Mouse (Mus musculus) lung, embryonic 16.5 days (tissue): ENCODE results near the gene Kif4. TPM values are rescaled to one million over a fixed set of nuclear protein-coding genes. Genes with fewer than 3 reads are reported as not detected.
A peak's percentile ranks its signal among the peaks of the same experiment; 100 is the strongest.

Experiments
- ATAC-seq: fragments of 200-750 bp; cut with Nextera tagmentation; 2 replicates; pipeline ENCODE4 v1.8.0; 2017; ENCODE audit warnings: low read depth, mild to moderate bottlenecking, moderate library complexity
- H3K27ac ChIP-seq: fragments of 300-500 bp; sonication (generic); 2 replicates; pipeline ENCODE4 v1.5.1; 2014; ENCODE audit warnings: mild to moderate bottlenecking, control low read depth, low read length
- H3K27me3 ChIP-seq: fragments of 300-500 bp; sonication (generic); 2 replicates; pipeline ENCODE4 v1.6.1; 2014; ENCODE audit warnings: low read depth, low read length, mixed read lengths; ENCODE audit not compliant: control insufficient read depth, insufficient read depth
- H3K36me3 ChIP-seq: fragments of 300-500 bp; sonication (generic); 2 replicates; pipeline ENCODE4 v1.6.1; 2014; ENCODE audit warnings: low read length; ENCODE audit not compliant: control insufficient read depth, insufficient read depth
- H3K4me1 ChIP-seq: fragments of 300-500 bp; sonication (generic); replicated peaks from 2 replicates; pipeline ENCODE4 v1.6.1; 2014; ENCODE audit warnings: low read length, mixed read lengths; ENCODE audit not compliant: control insufficient read depth, insufficient read depth
- H3K4me2 ChIP-seq: fragments of 300-500 bp; sonication (generic); 2 replicates; pipeline ENCODE4 v1.6.1; 2014; ENCODE audit warnings: low read depth, low read length, control low read depth
- H3K4me3 ChIP-seq: fragments of 300-500 bp; sonication (generic); 2 replicates; pipeline ENCODE4 v1.5.1; 2014; ENCODE audit warnings: mild to moderate bottlenecking, low read length, control low read depth
- H3K9ac ChIP-seq: fragments of 300-500 bp; sonication (generic); 2 replicates; pipeline ENCODE4 v1.6.1; 2014; ENCODE audit warnings: low read length, control low read depth
- H3K9me3 ChIP-seq: fragments of 300-500 bp; sonication (generic); 2 replicates; pipeline ENCODE4 v1.6.1; 2016; ENCODE audit warnings: low read length; ENCODE audit not compliant: control insufficient read depth
- WGBS: fragments of 180-500 bp; shearing (Covaris S2); extraction: QIAGEN DNeasy Blood & Tissue Kit; methylation state at CpG from one replicate; pipeline ENCODE4 v1.1.7; 2014; 5-methylcytosine and 5-hydroxymethylcytosine counted together
- polyA plus RNA-seq: library from polyadenylated mRNA; unstranded; fragments of >200 nt; fragmentation: Nextera tagmentation; extraction: Ambion mirVana; gene quantifications from 2 replicates; pipeline ENCODE4 v1.2.1, GENCODE M21; 2015

The Kif4 gene
- polyA plus RNA-seq, 1 experiment from 2014 or later, result 33.5 TPM

DNA sequence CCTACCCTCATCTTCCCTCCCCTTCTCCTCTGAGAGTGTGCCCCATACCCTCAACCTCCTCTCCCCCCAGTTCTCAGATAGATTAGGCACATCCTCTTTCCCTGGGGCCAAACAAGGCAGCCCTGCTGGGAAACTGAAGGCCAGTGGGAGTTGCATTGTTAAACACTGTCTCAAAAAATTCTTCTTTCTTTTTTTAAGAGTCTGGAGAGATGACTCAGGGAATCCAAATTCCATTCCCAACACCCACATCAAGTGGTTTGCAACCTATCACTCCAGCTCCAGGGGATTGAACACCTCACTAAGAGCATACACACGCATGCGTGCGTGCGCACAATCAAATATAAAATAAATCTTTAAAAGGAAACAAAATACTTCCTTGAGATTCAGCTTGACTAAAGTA, 71.2 kb downstream of the Kif4 start:
- no peak overlapping the region for H3K4me2 ChIP-seq
- no peak for ATAC-seq
- 0 out of 2 replicates have a peak, but pooled peaks cover 2% of the 10 kb centered on the region for H3K27me3 ChIP-seq
- no peak overlapping the region for H3K9ac ChIP-seq
- no peak overlapping the region for H3K27ac ChIP-seq
- H3K36me3 ChIP-seq, result 0 out of 2 replicates have a peak, but pooled peaks cover 2% of the 10 kb centered on the region
- 95% methylated on average over 4 of the region's 4 CpGs for WGBS
- H3K9me3 ChIP-seq, result no peaks in the 10 kb centered on the region
- H3K4me1 ChIP-seq, result no peaks in the 10 kb centered on the region
- no peak overlapping the region for H3K4me3 ChIP-seq

DNA sequence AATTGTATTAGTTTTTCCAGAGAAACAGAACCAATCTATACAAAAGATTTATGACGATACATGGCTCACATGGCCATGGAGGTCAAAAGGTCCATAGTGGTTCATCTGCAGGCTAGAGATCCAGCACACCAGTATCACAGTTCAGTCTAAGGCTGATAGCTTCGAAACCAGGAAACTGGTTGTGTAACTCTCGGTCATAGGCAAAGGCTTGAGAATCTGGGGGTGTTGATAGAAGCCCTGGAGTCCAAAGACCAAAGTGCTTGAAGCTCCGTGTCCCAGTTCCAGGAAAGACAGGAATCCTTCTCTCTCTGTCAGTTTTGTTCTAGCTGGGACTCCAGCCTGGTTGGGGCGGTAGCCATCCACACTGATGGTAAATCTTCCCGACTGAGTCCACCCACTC, 82.5 kb downstream of the Kif4 start:
- no peak overlapping the region for H3K4me2 ChIP-seq
- no peak overlapping the region for H3K27ac ChIP-seq
- no peak overlapping the region for H3K4me3 ChIP-seq
- 91% methylated on average over 6 of the region's 6 CpGs for whole genome bisulfite sequencing
- no peak overlapping the region for H3K9ac ChIP-seq
- no peaks in the 10 kb centered on the region for H3K4me1 ChIP-seq
- H3K36me3 ChIP-seq, result peaks cover 9% of the 10 kb centered on the region
- no peaks in the 10 kb centered on the region for H3K9me3 ChIP-seq
- H3K27me3 ChIP-seq, result no peaks in the 10 kb centered on the region
- no peak for ATAC-seq

DNA sequence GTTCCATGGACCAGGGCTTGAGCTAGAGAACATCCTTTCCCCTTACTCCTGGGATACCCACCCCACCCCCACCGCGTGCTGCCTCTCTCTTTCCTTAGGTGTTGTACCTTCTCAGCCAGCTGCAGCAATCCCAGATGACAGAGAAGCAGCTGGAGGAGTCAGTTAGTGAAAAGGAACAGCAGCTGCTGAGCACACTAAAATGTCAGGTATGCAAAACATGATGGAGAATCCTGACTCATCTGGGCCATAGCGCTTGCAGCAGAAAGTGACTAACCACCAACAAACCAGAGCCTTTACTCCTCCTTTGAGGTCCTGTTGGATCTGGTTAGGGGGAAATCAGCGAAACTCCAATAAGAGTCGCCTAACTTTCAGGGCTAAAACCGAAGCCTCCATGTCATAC, 90.6 kb downstream of the Kif4 start:
- H3K4me2 ChIP-seq, result no peak overlapping the region
- H3K4me1 ChIP-seq, result no peaks in the 10 kb centered on the region
- 89% methylated on average over 6 of the region's 6 CpGs for WGBS
- H3K4me3 ChIP-seq, result no peak overlapping the region
- H3K27ac ChIP-seq, result no peak overlapping the region
- H3K27me3 ChIP-seq, result no peaks in the 10 kb centered on the region
- H3K36me3 ChIP-seq, result peaks cover 17% of the 10 kb centered on the region
- H3K9ac ChIP-seq, result no peak overlapping the region
- ATAC-seq, result no peak
- no peaks in the 10 kb centered on the region for H3K9me3 ChIP-seq

DNA sequence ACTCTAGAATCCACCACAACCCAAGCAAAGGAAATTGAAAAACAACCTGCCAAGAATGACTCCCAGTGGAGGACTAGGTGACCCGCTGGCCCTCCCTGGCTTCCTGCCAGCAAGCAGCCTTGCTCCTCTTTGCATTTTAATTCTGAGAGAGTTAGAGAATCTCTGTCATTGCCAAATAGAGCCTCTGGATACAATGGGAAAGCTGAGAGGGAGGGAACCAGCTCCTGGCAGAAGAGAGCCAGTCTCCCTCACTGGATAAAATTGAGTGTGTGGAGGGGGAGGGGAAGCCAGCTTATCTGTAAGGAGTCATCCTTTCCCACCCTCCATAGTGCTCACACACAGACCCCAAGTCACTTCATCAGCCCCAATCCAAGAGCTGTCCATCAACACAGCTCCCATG, 103.4 kb downstream of the Kif4 start:
- Histone ChIP-seq H3K4me2 (no peak overlapping the region), H3K27me3 (peaks cover 2% of the 10 kb centered on the region; the same call in 1 of the 2 replicates), H3K4me1 (no peaks in the 10 kb centered on the region), H3K27ac (no peak overlapping the region), H3K36me3 (peaks cover 4% of the 10 kb centered on the region), H3K4me3 (no peak overlapping the region), H3K9me3 (no peaks in the 10 kb centered on the region), H3K9ac (no peak overlapping the region)
- 26% methylated on average over 1 of the region's 1 CpGs for WGBS
- ATAC-seq, result 0 out of 2 replicates have a peak, but pooled peaks have one; percentile 26

DNA sequence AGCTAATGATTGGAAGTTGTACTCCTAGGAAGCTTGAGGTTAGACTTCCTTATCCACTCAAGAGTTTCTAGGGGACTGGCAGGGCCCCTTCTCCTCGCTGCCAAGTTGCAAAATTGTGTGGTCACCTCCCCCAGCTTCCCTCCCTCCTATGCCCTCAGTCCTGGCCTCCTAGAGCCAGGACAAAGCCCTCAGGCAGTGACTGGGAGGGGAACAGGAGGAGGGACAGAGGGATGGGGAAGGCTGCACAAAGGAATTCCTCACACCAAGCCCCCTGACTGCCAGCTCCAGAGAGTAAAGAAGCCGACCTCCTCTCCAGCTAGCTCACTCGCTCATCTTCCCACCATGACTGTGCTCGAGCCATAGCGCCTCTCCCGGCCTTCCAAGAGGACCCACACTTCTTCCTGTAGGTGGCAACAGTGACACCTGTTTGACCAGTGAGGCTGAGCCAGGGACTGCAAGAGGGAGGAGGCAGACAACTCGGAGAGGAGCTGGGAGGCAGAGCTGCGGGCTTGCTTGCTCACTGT, 104.2 kb downstream of the Kif4 start, which contains the start of gene Gdpd2:
Gene Gdpd2, plus strand, starts transcription at position 209 of the 524 bp plus-strand sequence.
- Histone ChIP-seq H3K9me3 (no peaks in the 10 kb centered on the region), H3K36me3 (peaks cover 4% of the 10 kb centered on the region), H3K27me3 (peaks cover 4% of the 10 kb centered on the region), H3K4me1 (no peaks in the 10 kb centered on the region), H3K4me3 (0 out of 2 replicates have a peak within 1 kb of the TSS, but pooled peaks have one; percentile 3), H3K9ac (no peak within 1 kb of the TSS), H3K27ac (no peak within 1 kb of the TSS), H3K4me2 (0 out of 2 replicates have a peak within 1 kb of the TSS, but pooled peaks have one; percentile 22)
- WGBS, result 16% methylated on average over 8 of the region's 8 CpGs
- ATAC-seq, result peak; percentile 56

DNA sequence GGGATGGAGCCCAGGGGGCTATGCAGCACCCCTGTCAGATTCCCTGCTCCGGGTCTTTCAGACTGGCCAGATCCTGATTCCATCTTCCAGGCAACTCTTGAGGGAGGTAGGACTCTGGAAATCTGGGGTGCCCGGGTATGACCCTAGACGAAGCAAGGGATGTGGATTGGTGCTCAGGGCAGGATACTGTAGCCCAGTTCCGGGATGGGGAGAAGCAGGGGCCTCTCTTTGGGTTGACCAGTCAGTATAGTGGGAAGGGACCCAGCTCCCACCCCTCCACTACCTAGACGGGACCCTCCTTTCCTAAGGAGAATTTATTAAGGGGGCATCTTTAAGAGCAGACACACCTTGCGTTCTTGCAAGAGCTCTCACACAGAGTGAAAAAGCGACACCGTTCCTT, 104.7 kb downstream of the Kif4 start:
- peaks cover 4% of the 10 kb centered on the region for H3K36me3 ChIP-seq
- 32% methylated on average over 8 of the region's 8 CpGs for WGBS
- no peak; the same call in 1 of the 2 replicates for ATAC-seq
- 0 out of 2 replicates have a peak overlapping the region, but pooled peaks have one; percentile 3 for H3K4me3 ChIP-seq
- 0 out of 2 replicates have a peak overlapping the region, but pooled peaks have one; percentile 22 for H3K4me2 ChIP-seq
- H3K27me3 ChIP-seq, result peaks cover 5% of the 10 kb centered on the region
- H3K27ac ChIP-seq, result no peak overlapping the region
- no peaks in the 10 kb centered on the region for H3K9me3 ChIP-seq
- H3K4me1 ChIP-seq, result no peaks in the 10 kb centered on the region
- no peak overlapping the region for H3K9ac ChIP-seq

DNA sequence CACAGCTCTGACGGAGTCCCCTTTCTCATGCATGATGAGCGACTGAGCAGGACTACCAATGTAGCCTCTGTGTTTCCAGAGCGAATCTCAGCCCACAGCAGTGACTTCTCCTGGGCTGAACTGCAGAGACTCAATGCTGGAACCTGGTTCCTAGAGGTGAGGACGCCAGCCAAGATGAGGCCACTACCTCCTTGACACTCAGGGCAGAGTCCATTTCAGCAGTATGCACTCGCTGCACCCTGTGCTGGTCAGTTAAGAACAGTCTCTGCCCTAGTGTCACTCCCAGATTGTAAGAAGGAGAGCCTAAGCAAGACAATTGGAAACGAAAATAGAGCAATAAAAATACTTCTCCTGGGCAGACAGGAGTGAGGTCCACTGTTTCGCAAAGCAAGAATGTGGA, 108.8 kb downstream of the Kif4 start:
- Histone ChIP-seq H3K36me3 (no peaks in the 10 kb centered on the region), H3K9me3 (no peaks in the 10 kb centered on the region), H3K27ac (no peak overlapping the region), H3K9ac (no peak overlapping the region), H3K4me1 (no peaks in the 10 kb centered on the region), H3K4me3 (no peak overlapping the region), H3K27me3 (peaks cover 9% of the 10 kb centered on the region), H3K4me2 (no peak overlapping the region)
- 58% methylated on average over 7 of the region's 7 CpGs for WGBS
- ATAC-seq, result no peak

DNA sequence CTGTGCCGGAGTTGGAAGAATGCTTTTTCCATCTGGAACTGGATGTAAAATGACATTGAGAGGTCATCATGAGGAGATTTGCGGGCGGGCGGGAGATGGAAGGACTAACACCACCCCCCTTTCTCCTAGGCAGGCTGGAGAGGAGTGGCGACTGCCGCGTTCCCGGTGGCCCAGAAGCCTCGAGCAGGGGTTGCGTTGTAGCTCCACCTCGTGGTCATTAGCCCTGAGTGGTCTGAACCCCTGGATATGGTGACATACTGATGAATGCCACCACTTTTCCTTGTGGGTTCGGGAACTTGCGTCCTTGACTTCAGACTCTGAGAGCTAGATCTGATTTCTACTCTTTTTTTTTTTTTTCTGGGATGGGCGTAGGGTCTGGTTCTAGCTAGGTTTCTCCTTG, 113.4 kb downstream of the Kif4 start:
- no peak overlapping the region for H3K9ac ChIP-seq
- H3K27me3 ChIP-seq, result peaks cover 7% of the 10 kb centered on the region
- no peaks in the 10 kb centered on the region for H3K9me3 ChIP-seq
- H3K4me3 ChIP-seq, result peak overlapping the region; percentile 28
- no peaks in the 10 kb centered on the region for H3K36me3 ChIP-seq
- ATAC-seq, result peak; percentile 71
- H3K27ac ChIP-seq, result no peak overlapping the region
- no peaks in the 10 kb centered on the region for H3K4me1 ChIP-seq
- 21% methylated on average over 14 of the region's 14 CpGs for WGBS
- H3K4me2 ChIP-seq, result peak overlapping the region; percentile 55

DNA sequence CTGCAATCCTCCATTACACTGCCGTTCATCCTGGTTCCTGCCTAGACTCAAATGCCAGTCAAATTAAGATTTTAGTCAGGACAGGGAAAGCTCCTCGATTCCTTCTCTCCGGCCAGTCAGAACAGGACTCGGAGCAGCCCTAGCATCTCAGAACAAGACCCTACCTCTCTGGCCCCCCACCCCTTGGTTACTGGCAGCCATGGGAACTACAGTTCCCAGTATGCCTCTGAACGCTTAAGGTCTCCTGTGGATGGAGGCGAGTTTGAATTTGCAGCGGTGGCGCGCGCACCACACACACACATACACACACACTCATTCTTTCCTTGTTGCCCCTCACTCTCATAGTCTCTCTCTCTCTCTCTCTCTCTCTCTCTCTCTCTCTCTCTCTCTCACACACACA, 113.9 kb downstream of the Kif4 start:
- ATAC-seq, result 0 out of 2 replicates have a peak, but pooled peaks have one; percentile 26
- Histone ChIP-seq H3K27me3 (peaks cover 5% of the 10 kb centered on the region), H3K4me1 (no peaks in the 10 kb centered on the region), H3K4me2 (peak overlapping the region; percentile 55), H3K27ac (no peak overlapping the region), H3K36me3 (no peaks in the 10 kb centered on the region), H3K9me3 (no peaks in the 10 kb centered on the region), H3K9ac (0 out of 2 replicates have a peak overlapping the region, but pooled peaks have one; percentile 20), H3K4me3 (peak overlapping the region; percentile 28)
- WGBS, result 17% methylated on average over 10 of the region's 10 CpGs
